Mouse (Mus musculus): ENCODE data around the gene Galnt11. TPM values are rescaled to one million over a fixed set of nuclear protein-coding genes. Genes with fewer than 3 reads are reported as not detected.

Galnt11 gene
- total RNA-seq, 1 experiment from 2014 or later, result 33.5 TPM

Other genes with a start within 250 kb of the Galnt11 start
- gene Prkag2, start 121.3 kb upstream of the Galnt11 start, total RNA-seq (2017), result 75.0 and 99.7 TPM in 2 replicates
- gene Galntl5, start 40.4 kb upstream of the Galnt11 start, total RNA-seq (2017), result not detected in 2 replicates
- not detected in 2 replicates for gene E130116L18Rik, start 1.2 kb downstream of the Galnt11 start, total RNA-seq (2017)

Data from hematopoietic stem cell, adult 5-6 weeks (primary cell).